Mouse (Mus musculus) intestine, postnatal 0 days (tissue): Measurements from ENCODE around the gene Map6. TPM values are rescaled to one million over a fixed set of nuclear protein-coding genes. Genes with fewer than 3 reads are reported as not detected.

ENCODE experiments used
- ATAC-seq: fragments of 200-750 bp; cut with Nextera tagmentation; 2 replicates; pipeline ENCODE4 v1.8.0; 2017; ENCODE audit warnings: mild to moderate bottlenecking, moderate TSS enrichment, moderate library complexity
- H3K27ac ChIP-seq: fragments of 300-500 bp; sonication (generic); 2 replicates; pipeline ENCODE4 v1.5.1; 2014; ENCODE audit warnings: mild to moderate bottlenecking, low read depth, low read length, moderate library complexity
- H3K27me3 ChIP-seq: fragments of 300-500 bp; sonication (generic); replicated peaks from 2 replicates; pipeline ENCODE4 v1.6.1; 2014; ENCODE audit warnings: low read length, mixed read lengths; ENCODE audit not compliant: control insufficient read depth, insufficient read depth
- H3K36me3 ChIP-seq: fragments of 300-500 bp; sonication (generic); 2 replicates; pipeline ENCODE4 v1.6.1; 2014; ENCODE audit warnings: mild to moderate bottlenecking, moderate library complexity; ENCODE audit not compliant: control insufficient read depth, insufficient read depth
- H3K4me1 ChIP-seq: fragments of 300-500 bp; sonication (generic); replicated peaks from 2 replicates; pipeline ENCODE4 v1.6.1; 2014; ENCODE audit warnings: antibody characterized with exemption, low read length, mixed read lengths; ENCODE audit not compliant: control insufficient read depth, insufficient read depth
- H3K4me2 ChIP-seq: fragments of 300-500 bp; sonication (generic); replicated peaks from 2 replicates; pipeline ENCODE4 v1.6.1; 2014; ENCODE audit warnings: low read depth, mild to moderate bottlenecking, moderate library complexity
- H3K4me3 ChIP-seq: fragments of 300-500 bp; sonication (generic); 2 replicates; pipeline ENCODE4 v1.5.1; 2014; ENCODE audit warnings: low read depth, low read length
- H3K9ac ChIP-seq: fragments of 300-500 bp; sonication (generic); 2 replicates; pipeline ENCODE4 v1.6.1; 2014; ENCODE audit warnings: mild to moderate bottlenecking, low read depth, low read length
- H3K9me3 ChIP-seq: fragments of 300-500 bp; sonication (generic); 2 replicates; pipeline ENCODE4 v1.6.1; 2016; ENCODE audit warnings: mixed run types; ENCODE audit not compliant: control insufficient read depth
- CTCF ChIP-seq: sonication (generic); IDR thresholded peaks from 2 replicates; pipeline ENCODE4 v1.5.1; 2016; ENCODE audit warnings: low read depth, mild to moderate bottlenecking, control low read depth, antibody characterized with exemption, moderate library complexity
- WGBS: fragments of 180-500 bp; shearing (Covaris S2); extraction: QIAGEN DNeasy Blood & Tissue Kit; methylation state at CpG from one replicate; pipeline ENCODE4 v1.1.7; 2014; 5-methylcytosine and 5-hydroxymethylcytosine counted together
- polyA plus RNA-seq: library from polyadenylated mRNA; unstranded; fragments of >200 nt; fragmentation: Nextera tagmentation; extraction: Ambion mirVana; gene quantifications from 2 replicates; pipeline ENCODE4 v1.2.1, GENCODE M21; 2015

The Map6 gene
- polyA plus RNA-seq, 1 experiment from 2014 or later = 4.1 TPM

DNA sequence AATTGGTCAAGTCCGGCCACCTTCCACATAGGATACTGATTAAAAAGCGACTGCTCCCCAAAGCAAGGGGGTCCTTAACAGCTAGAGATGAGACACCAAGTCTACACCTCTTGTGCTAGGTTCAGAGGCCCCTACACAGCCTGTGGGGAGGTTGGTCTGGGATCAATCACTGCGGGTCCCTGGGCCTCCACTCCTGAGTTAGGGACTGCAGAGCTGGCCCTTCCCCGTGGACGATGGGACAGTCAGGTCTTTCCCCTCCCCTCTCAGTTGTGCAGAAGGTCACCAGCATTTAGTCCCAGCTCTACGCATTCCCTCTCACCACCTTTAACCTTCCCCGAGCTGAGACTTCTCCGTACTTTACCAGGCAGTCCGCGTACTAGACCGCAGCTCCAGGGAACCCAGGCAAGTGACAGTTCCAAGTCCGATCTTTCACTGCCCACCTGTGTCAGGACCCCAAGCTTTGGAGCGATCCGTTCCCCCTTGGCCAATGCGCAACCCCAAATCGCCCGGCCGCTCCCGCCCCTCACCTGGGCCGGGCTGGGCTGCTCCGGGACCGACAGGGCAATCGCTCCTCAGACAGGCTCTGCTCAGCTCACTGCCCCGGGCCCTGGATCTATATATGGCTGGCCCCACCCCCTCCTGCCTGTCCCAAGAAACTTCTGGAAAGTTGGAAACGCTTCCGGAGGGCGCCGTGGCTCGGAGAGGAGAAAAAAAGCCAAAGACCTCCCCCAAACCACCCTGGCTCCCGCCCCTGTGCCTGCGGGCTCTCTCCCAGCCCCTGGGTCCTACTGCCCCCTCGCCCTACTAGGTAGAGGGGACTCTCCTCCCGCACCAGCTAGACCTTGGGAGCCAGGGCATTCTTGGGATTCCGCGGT is 85.5 kb downstream of the Map6 start, which contains the start of gene Serpinh1:
Gene Serpinh1, minus strand, starts transcription at position 714 of the 875 bp plus-strand sequence.
- H3K4me3 ChIP-seq = peak within 1 kb of the TSS; percentile 55
- ATAC-seq = peak; percentile 58
- H3K4me1 ChIP-seq = peaks cover 19% of the 10 kb centered on the region
- peak within 1 kb of the TSS; percentile 82 for H3K27ac ChIP-seq
- H3K27me3 ChIP-seq = no peaks in the 10 kb centered on the region
- peak within 1 kb of the TSS; percentile 67 for H3K9ac ChIP-seq
- WGBS = 3% methylated on average over 35 of the region's 35 CpGs
- peak within 1 kb of the TSS; percentile 75 for H3K4me2 ChIP-seq
- no peaks in the 10 kb centered on the region for H3K9me3 ChIP-seq
- peaks cover 13% of the 10 kb centered on the region for H3K36me3 ChIP-seq
- TF ChIP-seq CTCF = no peak

- no peaks in the 10 kb centered on the region for H3K27me3 ChIP-seq
- no peak for TF ChIP-seq CTCF
- no peak for ATAC-seq
- H3K27ac ChIP-seq = peak overlapping the region; percentile 70
- no peak overlapping the region for H3K9ac ChIP-seq
- peak overlapping the region; percentile 37 for H3K4me2 ChIP-seq
- no peaks in the 10 kb centered on the region for H3K36me3 ChIP-seq
- 23% methylated on average over 7 of the region's 7 CpGs for WGBS
- H3K9me3 ChIP-seq = no peaks in the 10 kb centered on the region
- H3K4me3 ChIP-seq = no peak overlapping the region
- peaks cover 19% of the 10 kb centered on the region for H3K4me1 ChIP-seq
Measured at GRCm38 (mm10) chr7:99355731-99356131, 88.5 kb downstream of the Map6 start.

DNA sequence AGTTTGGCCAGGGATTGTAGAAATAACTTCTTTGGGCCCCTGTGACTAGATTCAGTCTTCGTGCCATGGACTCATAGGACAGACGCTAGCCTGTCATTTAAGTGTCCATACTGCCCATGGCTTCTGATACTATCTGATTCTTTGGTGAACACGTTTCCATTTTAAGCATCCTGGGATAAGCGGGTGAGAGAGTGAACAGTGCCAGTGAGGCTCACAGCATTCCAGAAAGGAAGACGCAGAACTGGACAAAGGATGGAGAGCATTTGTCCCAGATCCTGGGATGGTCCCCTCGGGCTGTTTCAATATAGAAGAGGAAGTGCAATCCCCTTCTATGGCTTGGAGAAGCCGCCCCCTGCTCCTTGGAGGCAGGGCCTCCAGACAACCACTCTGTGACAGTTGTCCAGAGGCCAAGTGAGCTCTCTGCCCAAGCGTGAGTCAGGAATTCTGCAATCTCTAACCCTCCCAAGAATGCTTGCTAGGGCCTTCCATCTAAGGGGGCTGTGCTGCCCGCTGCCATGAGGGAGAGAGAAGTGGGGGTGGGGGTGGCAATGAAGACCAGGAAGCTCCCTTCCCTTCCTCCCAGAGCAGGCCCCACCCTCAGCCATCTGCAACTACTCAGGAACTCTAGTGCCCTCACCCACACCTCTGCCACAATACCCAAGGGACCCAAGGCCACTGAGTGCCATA is 89.1 kb downstream of the Map6 start:
- Histone ChIP-seq H3K9ac (no peak overlapping the region), H3K27ac (peak overlapping the region; percentile 70), H3K9me3 (no peaks in the 10 kb centered on the region), H3K27me3 (no peaks in the 10 kb centered on the region), H3K4me3 (no peak overlapping the region), H3K4me2 (peak overlapping the region; percentile 37), H3K4me1 (peaks cover 19% of the 10 kb centered on the region), H3K36me3 (no peaks in the 10 kb centered on the region)
- WGBS = 41% methylated on average over 9 of the region's 9 CpGs
- ATAC-seq = no peak
- TF ChIP-seq CTCF = no peak

- no peak overlapping the region for H3K9ac ChIP-seq
- 0 out of 2 replicates have a peak overlapping the region, but pooled peaks have one; percentile 6 for H3K4me2 ChIP-seq
Measured at GRCm38 (mm10) chr7:99357201-99357600, 90.0 kb downstream of the Map6 start.

DNA sequence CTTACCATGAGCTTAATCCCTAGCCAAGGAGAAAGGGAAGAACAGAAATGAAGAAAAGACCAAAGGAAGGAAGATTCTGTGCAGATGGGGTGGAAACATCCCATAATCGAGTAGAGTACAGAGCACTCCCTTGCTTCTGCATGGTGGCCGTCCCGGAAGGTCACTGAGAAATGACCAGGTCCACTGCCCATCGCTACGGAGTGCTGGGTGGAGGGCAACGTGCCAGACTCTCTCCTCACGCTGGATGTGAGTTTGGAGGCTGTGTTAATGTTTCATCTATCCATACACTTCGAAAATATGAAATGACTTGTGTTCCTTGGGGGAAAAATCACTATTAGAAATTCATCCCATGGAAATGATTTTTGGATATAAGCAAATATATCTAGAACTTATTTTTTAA is 91.1 kb downstream of the Map6 start:
- no peak overlapping the region for H3K9ac ChIP-seq
- H3K4me1 ChIP-seq = peaks cover 19% of the 10 kb centered on the region
- no peaks in the 10 kb centered on the region for H3K36me3 ChIP-seq
- no peaks in the 10 kb centered on the region for H3K27me3 ChIP-seq
- no peak overlapping the region for H3K4me3 ChIP-seq
- ATAC-seq = no peak
- no peaks in the 10 kb centered on the region for H3K9me3 ChIP-seq
- no peak for TF ChIP-seq CTCF
- H3K27ac ChIP-seq = no peak overlapping the region
- 88% methylated on average over 8 of the region's 8 CpGs for WGBS
- H3K4me2 ChIP-seq = no peak overlapping the region

More at GRCm38 (mm10) chr7:99357201-99357600, 90.0 kb downstream of the Map6 start:
- peaks cover 19% of the 10 kb centered on the region for H3K4me1 ChIP-seq
- no peak overlapping the region; the same call in 1 of the 2 replicates for H3K27ac ChIP-seq
- no peaks in the 10 kb centered on the region for H3K36me3 ChIP-seq
- WGBS = 32% methylated on average over 7 of the region's 7 CpGs
- no peaks in the 10 kb centered on the region for H3K27me3 ChIP-seq
- no peak for TF ChIP-seq CTCF
- ATAC-seq = no peak
- H3K9me3 ChIP-seq = no peaks in the 10 kb centered on the region
- no peak overlapping the region for H3K4me3 ChIP-seq
